Mouse (Mus musculus) kidney, postnatal 36 days (tissue): ENCODE results near the gene Cxcr5.

Experiments
- DNase-seq, 2 experiments: peaks; one replicate each; pipeline ENCODE4 v3.0.0; 2021 to 2022; ENCODE audit warnings: mixed read lengths in 2 of 2

Gene Cxcr5

DNA sequence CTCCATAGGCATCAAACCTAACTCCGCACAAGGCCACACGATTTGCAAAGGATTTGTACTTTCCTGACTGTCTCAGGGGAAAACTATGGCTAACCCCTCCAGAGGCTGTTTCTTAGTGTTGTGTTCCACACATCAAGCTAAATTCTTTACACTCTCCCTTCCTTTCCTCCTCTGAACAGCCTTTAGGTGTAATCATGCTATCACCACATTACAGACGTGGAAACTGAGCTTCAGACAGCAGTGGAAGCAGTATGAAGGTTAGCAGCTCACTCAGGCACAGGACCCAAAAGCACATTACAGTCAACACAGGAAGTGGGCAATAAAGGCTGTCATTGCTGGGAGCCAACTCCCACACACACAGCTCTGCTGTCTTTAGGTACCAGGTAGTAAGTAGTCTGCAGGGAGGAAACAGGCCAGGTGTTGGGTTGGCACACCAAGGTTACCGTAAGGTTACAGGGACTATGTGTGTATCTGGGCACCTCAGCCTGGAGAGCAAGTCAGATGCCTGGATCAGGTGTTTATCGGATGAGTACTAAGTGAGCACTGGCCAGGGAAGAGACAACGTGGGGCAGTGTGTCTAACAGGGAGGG is 28.6 kb downstream of the Cxcr5 start:
- no peak for DNase-seq

DNA sequence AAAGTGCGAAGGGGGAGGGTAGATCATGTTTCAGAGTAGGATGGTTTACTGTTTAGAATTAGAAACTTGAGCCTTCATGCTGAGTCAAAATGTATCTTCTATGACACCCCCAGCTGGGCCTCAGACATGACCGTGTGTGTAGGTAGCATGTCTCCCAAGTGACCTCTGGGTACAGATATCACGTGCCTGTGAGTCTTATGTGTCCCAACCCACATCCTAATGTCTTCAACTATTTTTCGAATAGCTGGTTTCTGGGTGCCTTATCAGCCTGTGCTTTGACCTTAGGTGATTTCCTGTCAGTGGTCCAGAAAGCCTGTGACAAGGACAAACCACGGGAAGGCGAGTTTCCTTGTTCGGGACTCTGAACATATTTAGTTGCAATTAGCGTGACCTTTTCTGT is 33.3 kb downstream of the Cxcr5 start:
- DNase-seq: peak; percentile 27 to 49

DNA sequence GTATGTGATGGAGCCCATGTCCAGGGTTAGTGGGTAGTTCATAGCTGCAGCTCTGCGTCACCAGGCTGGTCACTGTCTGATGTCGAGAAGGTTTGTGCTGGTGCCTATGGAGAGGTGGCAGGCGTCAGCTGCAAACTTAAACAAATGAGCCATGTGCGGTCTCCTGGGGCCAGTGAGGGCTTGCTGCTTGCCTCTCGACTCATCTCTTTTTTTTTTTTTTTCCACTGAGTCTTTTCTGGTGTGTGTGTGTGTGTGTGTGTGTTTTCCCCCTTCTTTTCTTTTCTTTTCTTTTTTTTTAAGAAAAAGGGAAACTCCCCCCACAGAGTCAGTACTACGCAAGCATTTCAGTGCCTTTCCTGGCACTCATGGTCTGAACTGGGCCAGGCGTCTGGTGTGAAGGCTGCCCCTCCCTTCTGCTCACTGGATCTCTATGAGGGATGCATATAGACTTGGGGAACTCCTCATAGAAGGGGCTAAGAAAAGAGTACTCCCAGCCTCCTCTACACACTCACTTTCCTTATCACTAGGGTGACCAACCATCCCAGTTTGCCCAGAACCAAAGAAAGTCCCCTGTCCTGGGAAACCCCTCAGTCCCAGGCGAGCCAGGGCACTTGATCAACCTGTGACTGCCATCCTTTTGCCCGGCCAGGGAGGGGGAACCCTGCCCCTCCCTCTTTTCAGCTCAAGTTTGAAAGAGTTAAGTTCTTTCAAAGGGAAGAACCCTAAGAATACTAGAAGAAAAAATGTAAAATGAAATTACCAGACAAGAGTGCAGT is 35.2 kb downstream of the Cxcr5 start:
- DNase-seq: no peak

DNA sequence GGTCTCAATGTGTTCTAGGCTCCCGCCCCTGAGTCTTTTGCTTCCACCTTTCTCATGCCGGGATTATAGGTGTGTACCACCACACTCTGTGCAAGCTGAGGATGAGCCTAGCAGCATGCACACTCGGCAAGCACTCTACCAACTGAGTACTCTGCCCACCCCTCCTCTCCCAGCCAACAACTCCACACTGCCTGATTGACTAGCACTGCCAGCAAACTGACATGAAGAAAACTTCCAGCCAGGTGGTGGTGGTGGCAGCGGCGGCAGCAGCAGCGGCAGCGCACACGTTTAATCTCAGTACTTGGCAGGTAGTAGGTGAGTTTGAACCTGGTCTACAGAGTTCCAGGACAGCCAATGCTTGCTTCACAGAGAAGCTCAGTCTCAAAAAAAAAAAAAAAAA is 36.1 kb downstream of the Cxcr5 start:
- no peak for DNase-seq

DNA sequence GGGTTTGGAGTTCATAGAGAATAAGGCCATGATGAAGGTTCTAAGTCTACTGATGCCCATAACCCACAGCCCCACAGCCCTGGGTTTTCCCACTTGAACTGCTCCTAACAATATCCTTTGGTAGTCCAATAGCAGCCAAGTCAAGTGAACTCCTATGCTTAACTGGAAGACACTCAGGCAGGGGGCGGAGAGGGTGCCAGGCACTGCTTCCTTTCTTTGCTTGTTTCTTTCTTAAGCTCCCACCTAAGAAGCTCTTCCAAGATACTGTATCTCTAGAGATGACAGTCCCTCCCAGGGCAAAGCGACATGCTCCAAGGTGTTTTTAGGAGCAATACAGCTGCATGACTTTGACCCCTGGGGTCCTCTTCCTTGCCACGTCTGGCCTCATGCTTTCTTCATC is 36.7 kb downstream of the Cxcr5 start:
- DNase-seq: no peak

DNA sequence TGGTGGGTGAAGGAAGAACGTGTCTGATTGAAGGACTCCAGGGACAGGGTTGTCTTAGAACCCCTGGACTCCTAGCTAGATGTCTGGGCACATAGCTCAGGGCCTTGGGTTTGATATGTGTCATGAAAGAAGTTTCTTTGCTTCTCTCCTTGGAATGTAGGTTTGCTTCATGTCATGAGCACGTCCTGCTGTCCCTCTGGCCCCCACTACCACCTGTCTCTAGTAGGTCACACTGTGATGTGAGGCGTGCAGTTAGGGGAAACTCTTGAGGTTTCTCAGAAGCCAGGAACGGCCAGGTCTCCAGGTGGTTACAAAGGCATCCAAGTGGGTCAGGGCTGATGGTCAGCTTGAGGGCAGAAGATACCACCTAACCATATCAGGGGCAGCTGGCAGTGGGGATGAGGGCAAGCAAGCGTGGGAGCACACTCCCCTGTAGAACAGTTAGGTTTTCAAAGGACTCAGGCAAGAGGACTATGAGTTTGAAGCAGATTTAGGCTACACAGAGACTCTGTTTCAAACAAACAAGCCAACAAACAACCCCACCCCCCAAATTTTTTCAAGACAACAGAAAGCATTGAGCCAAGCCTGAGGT is 37.3 kb downstream of the Cxcr5 start:
- DNase-seq: no peak

DNA sequence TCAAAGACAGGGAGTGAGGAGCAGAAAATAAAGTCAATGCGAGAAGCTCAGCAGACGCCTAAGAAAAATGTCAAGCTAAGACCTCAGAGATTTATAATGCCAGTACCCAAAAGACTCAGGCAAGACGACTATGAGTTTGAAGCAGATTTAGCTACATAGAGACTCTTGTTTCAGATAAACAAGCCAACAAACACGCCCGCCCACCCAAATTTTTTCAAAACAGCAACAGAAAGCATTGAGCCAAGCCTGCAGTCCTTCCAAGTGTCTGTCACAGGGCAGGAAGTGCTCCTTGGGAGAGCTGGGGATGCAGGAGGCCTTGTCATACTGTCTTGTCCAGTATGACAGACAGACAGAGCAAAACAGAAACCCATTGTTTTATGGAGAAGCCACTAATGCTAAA is 38.0 kb downstream of the Cxcr5 start:
- peak in 1 of 2 experiments; percentile 30 for DNase-seq

DNA sequence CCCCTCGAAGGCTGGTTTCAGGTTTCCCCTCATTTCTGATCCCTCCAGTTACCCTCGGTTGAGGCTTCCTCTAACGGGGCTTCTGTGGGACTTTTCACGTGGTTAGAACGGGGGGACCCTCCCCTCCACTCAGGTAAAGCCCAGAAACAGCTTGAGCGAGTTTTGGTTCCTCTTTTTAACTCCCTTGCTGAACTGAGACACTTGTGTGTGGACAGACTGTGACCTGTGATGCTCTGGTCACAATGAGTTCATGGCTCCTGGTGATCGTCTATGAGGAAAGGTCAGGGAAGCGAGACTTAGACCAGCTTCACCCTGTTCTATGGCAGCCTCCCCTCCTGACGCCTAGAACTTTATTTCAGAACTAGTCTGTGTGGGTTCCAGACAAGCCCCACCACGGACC is 39.8 kb downstream of the Cxcr5 start:
- no peak for DNase-seq

DNA sequence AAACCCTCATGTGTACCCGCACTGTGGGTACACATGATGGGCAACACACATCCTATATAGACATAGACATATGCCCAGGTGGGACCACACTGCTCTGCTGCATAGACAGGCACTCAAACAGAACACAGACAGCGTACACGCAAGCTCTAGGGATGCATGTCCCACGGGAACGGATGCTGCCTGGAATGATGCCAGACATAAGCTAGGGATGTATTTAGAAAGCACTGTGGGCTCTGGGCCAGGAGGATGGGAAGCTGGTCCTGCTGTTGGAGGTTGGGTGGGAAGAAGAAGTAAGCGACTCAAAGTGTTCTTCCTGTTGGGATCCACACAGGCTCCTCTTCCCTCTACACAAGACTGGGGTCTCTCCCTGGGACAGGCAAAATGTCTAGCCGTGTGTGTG is 43.6 kb downstream of the Cxcr5 start:
- DNase-seq: peak in 1 of 2 experiments; percentile 51

DNA sequence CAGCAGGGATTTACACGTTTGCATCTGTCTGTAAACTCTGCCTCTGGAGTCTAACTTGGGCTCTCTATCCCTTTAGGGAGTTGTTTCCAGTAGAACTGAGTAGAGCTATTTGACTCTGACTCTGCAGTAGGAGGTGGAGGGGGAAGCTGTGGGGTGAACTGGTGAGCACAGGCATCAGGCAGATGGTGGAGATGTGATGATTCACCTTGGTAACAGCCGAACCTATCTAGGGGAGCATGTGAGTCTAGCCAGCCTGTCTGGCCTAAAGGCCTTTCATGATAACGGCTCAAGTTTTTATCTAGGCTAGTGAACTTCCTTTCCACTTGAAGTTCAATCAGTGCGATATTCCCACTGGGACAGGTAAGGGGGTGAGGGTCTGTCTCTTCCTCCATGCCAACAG is 44.3 kb downstream of the Cxcr5 start:
- DNase-seq: no peak

DNA sequence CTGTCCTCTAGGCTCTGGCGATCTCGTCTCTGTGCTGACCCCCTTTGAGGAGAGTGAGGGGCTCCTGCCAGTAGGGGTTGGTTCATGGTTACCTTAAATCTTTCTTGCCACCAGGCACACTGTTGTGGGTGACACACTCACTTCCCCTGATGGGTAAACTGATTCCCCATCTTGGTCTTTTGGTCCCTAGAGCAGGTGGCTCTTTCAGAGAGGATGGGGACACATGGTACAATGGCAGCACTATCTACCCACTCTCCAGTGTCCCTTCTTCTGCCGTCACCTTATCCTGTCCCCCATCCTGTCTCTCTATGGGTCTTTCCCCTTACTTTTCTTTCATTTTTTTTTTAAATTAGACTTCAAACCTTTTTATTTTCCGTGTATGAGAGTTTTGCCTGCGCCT is 45.8 kb downstream of the Cxcr5 start:
- no peak for DNase-seq

DNA sequence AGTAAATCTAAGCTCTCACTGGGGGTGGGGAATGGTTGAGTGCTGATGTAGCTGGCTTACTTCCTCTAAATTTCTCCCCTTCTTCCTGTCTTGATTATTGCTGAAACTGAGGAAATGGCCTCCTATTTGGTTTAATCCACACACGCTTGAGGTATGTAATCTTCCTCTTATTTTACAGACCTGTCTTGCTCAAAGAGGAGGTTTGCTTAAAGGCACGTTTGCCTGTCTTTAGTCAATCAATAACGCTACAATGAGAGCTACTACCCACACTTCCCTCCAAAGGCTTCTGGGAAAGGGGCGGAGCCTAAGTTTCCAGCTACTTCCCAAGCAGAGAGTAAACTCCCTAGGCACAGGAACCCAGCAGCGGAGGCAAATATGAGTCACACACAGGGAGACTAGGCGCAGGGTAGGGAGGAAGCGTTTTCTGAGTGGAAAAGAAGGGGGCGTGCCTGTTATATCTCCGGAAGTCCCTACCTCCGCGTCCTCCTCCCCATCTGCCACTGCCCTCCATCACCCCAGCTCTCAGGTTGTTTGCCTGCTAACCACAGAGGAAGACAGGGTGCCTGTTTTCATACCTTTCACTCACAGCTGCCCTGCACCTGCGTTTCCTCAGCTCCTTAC is 46.4 kb downstream of the Cxcr5 start:
- DNase-seq: peak; percentile 86 to 87

DNA sequence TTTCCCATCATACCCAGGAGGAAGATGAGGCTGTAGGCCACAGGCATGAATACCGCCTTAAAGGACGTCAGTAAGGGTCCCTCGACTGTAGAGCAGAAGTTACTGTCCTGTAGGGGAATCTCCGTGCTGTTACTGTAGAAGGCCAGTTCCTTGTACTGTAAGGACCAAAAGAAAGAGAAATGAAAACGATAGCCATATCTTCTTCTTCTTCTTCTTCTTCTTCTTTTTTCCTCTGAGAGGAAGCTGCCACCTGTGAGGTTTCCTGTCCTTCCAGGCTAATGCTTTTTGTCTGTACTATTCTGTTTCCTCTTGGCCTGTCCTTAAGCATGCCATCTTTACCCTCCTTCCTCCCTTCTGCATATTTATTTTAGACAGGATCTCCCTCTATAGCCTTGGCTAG is 47.5 kb downstream of the Cxcr5 start:
- no peak for DNase-seq

DNA sequence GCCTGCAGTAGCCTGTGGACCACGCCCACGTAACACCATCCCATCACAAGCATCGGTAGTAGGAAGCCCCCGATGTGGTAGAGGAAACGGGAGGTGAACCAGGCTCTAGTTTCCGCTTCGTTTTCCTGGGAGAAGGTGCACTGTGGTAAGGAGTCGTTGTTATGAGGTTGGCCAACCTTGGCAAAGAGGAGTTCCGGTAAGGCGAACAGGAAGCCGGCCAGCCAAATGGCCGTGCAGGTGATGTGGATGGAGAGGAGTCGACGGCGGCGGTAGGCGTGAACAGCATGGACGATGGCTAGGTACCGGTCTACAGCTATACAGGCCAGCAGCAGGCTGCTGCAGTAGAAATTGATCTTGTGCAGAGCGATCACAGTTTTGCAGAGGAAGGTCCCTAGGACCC is 48.1 kb downstream of the Cxcr5 start:
- no peak for DNase-seq

DNA sequence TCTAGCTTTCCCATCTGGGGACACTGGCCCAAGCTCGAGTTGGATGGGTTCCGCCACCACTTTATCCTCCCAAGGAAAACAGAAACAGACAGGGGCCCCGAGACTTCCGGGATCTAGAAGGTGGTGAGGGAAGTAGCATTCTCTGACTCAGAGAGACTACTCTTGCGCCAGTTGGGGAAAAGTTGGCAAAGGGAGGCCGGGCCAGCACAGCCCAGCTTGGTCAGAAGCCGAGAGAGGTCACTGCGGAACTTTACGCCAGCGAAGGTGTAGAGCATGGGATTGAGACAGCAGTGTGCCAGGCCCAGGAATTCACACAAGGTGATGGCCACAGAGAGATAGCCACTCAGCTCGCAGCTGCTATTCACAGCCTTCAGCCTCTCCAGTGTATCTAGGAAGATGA is 48.6 kb downstream of the Cxcr5 start:
- no peak for DNase-seq

DNA sequence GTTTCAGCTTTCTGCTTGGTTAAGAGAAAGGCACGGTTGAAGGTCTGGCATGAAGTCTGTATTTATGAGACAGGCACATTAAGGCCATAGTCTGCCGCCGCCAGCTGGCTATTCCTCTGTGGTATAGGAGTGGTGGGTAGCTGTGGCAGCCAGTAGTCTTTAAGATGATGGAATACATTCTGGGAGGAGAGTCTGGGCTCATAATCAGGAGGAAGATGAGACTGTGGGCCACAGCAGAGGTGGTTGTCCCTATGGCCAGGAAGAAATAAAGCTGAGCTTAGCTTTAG is 49.0 kb downstream of the Cxcr5 start:
- DNase-seq: no peak

DNA sequence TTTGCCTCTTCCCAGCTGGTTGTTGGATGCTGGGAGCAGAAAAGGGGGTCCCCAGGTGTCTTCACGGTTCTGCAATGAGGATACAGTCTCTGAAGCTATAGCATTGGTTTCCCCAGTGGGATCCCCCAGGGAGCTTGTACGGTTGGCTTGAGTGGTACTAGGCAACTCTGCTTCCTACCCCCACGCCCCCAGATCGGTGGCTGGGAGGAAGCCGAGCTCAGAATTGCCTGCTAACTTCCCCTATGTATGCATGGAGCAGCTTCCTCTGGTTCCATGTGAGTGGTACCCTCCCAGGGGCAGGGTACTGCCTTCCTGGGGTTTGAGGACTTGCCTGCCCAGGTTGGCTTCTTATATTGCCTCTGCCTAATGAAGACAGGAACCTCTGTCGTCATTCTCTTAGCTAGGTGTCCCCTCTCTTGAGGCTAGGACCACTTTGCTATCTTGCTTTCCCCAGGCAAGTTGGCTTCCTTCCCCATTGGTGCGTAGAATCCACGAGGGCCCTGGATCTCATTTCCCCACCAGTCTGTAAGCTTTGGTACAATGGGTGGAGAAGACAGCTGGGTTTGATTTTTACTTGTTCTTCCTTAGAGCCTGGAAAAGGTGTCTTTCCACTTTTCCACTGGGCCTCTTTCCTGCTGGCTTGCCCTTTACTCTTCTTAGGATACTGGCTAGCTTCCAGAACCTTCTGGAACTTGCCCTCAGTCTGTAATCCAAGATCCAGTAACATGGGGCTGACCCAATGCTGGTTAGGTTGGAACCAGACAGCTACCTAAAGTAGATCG is 49.6 kb downstream of the Cxcr5 start:
- DNase-seq: peak; percentile 62 to 84

DNA sequence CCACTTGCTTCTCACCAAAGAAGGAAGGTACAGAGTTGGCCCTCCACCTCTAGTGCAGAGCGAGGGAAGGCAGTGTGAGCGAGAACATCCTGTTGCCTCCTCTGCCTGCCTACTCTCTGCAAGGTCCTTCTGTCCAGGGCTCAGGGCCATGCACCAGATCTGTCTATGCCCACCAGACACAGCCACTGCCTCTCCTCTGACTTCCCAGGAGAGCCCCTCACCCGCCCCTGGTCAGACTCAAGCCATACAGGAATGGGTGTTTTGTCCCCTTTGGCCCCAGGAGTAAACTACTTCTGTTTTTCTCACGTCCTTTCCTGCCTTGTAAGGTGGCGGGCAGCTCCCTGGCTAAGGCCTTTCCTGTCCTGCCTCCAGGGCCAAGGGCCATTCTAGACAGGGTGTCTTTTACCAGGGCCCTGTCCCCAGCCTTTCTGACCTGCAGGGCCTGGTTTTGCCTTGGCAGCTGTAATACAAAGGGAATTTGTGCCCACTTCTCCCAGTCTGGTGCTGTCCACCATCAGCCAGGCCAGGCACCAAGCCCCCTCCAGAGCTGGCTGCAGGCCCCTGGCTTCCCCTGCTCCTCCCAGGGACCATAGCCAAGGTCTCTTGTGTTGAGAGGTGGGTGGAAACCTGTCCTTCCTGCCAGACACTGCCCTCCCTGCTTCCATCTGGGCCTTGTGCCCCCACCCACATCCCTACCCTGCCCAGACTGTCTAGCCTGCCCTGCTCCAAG is 50.6 kb downstream of the Cxcr5 start:
- peak in 1 of 2 experiments; percentile 62 for DNase-seq

DNA sequence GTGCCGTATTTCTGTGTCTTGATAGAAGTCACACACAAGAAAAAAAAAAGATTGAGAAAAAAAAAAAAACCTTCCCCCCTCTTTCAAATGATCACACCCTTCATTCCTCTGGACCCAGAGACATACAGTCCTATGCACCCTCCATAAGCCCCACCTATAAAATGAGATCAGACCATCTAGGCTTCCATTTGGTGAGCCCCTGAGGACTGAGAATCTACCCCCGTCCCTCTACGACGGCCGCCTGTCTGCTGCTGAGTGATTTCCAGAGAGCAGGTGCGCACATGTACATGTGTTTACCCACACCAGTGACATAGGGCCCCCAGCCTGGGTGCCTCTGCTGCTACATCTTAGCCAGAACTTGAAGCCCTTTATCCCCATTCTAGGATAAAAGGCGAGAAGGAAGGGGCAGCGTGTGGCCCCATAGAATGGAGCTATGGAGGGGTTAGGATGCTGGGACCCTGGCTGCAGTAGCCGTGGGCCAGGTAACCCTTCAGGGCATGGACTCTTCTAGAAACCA is 51.3 kb downstream of the Cxcr5 start:
- no peak for DNase-seq

DNA sequence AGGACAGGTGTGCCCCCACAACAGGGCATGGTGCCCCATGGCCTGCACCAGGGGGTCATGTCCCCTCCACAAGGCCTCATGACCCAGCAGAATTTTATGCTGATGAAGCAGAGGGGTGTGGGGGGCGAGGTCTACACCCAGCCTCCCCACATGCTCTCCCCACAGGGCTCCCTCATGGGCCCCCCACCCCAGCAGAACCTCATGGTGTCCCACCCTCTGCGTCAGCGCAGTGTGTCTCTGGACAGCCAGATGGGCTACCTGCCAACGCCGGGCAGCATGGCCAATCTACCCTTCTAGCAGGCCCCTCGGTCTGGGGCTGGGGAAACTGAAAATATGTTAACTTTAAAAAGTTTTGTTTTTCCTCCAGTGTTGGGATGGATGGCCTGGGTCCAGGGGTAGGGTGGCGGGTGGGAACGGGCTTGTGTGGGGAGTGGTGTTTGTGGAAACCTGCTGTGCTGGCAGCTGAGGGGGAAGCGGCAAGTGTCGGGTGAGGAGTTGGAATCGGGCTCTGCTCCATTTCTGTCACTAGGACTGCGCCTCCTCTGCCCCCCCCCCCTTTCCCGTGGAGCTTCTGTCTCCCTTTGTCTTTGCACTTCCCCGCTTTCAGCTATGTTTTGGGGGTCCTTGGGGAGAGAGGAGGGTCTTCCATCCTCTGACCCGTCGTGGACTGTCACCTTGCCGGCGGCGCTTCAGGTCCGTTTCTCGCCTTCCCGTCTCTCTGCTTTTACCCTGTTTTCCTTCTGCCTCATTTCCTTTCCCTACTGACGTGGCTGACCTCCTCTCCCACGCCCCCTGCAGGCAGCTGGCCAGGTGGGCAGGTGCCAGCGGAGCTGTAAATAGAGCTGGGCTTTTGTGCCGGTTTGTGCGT is 52.0 kb downstream of the Cxcr5 start:
- DNase-seq: peak; percentile 93 to 97

DNA sequence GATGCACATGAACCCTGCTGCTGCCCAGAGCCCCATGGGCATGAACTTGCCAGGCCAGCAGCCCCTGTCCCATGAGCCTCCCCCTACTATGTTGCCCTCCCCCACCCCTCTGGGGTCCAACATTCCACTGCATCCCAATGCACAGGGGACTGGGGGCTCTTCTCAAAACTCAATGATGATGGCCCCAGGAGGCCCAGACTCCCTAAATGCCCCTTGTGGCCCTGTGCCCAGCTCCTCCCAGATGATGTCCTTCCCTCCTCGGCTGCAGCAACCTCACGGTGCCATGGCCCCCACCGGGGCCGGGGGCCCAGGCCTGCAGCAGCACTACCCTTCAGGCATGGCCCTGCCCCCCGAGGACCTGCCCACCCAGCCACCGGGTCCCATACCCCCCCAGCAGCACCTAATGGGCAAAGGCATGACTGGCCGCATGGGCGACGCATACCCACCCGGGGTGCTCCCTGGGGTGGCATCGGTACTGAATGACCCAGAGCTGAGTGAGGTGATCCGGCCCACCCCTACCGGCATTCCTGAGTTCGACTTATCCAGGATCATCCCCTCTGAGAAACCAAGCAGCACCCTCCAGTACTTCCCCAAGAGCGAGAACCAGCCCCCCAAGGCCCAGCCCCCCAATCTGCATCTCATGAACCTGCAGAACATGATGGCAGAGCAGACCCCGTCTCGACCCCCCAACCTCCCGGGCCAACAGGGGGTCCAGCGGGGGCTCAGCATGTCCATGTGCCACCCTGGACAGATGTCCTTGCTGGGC is 52.8 kb downstream of the Cxcr5 start:
- no peak for DNase-seq
